Mouse (Mus musculus): ENCODE data around the gene Dcx.

Gene Dcx

DNA sequence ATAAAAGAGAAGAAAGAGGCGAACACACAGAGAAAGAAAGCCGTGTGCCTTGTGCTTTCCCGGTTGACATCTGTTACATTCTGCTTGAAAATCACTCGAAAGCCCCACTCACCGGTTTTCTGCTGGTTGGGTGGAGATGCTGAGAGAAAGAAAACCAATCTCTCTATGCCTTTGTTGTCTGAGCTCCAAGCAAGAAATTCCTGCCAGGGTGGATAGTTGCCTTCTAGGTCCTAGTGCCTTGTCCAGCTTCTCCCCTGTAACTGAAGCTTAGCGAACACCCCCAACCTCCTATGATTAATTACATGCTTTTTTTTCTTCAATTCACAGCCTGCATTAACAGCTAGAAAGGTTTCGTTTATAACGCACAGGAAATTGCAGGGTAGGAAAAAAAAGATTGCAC, at the start of gene Dcx:
Dcx (minus strand) TSS at position 354 of the 400 bp plus-strand sequence.
- DNase-seq (ENCODE audit: low spot score): no peak

DNA sequence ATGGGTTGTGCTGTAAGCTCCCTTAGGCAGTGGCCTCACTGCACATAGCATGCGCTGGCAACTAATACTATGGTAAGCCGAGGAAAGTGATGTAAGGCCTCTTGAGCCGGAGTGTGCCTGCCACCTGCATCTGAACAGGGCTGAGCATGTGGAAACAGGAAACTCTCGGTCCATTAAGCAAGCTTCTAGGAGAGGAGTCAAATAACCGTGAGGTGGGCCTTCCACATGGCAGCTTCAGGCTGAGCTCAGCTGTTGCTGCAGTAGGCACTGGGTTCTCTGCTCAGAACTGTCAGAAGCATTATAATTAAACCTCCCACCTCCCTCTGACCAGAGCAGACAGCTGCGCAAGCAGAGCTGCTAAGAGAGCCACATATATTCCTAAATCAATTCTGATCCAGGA, 33.1 kb upstream of the Dcx start:
- no peak for DNase-seq (ENCODE audit: low spot score)

DNA sequence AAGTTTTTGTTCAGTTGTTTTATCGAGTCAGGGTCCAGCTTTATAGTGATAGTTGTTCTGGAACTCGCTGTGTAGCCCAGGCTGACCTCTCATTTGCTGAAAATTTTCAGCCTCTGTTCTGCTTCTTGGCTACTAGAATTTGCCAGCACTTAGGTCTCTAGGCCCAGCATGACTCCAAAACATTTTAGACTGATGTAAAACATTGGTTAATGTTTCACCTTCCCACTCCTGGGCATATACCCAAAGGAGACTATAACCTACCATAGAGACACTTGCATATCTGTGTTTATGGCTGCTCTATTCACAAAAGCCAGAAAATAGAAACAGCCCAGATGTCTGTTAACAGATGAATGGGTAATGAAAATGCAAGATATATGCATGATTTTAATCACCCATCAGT, 560 bp upstream of the Dcx start:
- no peak for DNase-seq (ENCODE audit: low spot score)

DNA sequence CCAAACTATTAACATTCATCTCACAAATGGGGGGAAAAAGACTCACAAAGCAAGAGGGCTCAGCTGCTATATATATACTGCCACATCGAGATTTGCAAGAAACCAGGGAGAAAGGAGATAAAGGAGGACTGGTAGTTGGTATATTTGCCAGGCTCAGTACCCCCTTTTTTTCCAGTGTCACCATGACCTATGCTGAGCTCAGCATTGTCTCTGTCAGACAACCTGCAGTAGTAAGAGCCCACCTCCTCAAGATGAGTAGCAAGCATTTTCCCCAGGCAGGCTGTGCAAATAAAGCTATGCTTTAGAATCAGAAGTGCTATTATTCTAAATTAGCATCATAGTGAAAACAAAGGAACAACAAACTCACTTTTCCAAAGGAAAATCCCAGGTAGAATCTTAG, 581 bp downstream of the Dcx start:
- no peak for DNase-seq (ENCODE audit: low spot score)

DNA sequence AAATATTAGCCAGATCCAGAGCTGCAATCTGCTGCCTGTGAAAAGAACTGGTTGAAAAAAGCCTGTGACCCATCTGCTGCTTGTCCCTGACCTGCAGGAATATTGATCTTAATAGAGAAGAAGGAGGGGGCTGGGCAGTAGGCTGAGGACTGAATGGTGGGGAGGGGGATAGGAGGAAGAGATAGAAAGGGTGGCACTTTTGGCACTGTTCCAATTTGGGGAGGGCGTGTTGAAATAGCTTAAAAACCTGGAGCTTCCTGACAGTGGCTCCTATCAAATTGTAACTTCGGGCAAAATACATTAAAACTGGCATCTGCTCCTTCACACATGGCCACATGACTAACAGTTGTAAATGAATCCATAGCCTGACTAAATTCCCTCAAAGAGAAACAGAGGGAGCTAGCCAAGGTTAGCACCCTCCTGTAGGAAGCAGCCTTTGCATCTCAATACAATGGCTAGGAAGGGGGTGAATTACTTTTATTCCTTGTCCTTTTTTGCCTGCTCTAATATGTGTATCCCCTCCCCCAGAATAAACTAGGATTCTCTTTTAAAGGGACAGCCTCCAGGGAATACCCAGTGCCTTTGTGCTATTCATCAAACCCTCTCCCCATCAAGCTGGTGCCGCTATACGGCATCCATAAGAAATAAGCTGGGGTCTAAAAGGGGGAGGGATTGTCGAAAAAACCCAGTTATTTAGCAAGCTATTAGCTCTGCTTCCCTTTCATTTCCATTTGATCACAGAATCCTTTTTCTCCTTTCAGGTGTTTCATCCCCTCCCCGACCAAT, 1.5 kb downstream of the Dcx start:
- DNase-seq (ENCODE audit: low spot score): no peak

DNA sequence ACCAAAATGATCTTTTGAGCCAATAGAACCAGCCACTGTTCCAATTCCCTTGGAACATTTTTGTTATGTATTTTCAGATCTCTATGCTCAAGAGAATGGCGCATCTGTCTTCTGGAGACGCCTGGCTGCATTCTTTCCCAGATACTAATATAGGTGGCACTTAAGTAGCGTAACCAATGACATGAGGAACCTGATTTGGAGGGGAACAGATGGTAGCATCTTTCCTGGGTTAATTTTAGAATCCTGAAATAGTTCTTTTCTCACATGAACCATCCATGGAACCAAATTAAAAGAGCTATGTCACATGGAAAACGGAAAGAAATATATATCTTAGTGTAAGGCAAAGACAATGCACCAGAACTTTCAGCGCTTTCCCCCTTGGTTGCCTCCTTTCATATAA, 11.0 kb downstream of the Dcx start:
- no peak for DNase-seq (ENCODE audit: low spot score)

DNA sequence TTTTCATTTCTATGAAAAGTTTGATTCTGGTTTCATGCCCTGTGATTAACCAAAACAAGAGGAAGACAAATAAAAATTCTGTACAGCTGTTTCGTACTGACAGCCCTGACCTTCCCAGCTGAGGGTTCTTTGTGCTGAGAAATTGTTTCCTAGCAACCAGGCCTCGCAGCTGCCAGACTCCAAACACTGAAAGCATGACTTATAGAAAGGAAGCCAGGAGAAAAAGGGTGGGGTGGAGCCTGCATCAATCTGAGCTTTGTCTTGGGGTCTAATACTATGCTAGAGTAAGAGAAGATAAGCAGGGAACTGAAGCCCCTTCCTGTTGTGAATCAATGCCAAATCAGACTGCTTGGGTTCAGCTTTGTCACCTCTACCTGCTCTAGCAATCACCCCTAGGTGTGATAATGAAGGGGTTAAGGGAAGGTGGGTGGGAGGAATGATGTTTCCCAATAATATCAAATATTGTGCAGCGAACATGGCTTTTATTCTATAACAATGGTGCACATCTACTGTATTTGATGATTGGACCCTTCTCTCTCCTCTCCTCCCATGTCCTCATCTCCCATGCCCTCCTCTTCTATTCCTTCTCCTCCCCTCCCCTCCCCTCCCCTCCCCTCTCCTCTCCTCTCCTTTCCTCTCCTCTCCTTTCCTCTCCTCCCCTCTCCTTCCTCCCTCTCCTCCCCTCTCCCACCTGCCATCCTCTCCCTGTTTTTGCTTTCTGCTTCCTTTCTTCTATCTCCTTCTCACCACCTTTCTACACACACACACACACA, 26.2 kb downstream of the Dcx start:
- DNase-seq (ENCODE audit: low spot score): no peak

DNA sequence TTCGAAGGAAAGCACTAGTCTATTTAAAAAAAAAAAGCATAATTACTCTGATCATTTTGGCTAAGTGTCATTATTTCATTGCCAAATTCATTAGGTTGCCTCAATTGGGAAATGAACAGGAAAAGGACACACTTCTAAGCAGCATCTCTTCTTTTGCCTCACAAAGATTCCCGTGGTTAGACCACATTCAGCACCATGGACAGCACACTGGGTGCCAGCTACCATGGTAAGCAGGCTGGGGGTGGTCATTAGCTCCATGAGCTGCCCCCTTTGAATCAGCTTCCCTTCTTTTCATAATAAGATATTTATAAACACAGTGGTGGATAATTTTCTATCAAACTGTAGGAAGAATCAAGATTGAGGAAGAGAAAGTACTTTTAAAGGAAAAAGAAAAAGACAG, 28.4 kb downstream of the Dcx start:
- DNase-seq (ENCODE audit: low spot score): no peak

DNA sequence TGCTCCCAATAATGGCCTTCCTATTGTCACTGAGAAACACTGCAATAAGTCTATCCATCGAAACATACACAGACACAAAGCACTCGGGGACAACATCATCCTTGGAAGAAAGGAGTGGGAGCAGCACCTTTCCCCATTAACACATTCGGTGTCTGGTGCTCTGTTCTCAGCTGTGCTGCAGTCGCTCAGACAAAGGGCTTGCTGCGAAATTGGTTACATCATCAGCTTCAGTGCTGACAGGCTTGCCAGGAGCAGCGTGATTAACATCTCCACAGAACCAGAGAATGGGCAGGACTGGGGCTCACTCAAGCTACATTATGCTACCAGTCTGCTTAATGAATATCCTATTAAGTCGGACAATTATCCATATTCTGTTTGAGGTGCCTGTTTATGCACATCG, 30.8 kb downstream of the Dcx start:
- no peak for DNase-seq (ENCODE audit: low spot score)

DNA sequence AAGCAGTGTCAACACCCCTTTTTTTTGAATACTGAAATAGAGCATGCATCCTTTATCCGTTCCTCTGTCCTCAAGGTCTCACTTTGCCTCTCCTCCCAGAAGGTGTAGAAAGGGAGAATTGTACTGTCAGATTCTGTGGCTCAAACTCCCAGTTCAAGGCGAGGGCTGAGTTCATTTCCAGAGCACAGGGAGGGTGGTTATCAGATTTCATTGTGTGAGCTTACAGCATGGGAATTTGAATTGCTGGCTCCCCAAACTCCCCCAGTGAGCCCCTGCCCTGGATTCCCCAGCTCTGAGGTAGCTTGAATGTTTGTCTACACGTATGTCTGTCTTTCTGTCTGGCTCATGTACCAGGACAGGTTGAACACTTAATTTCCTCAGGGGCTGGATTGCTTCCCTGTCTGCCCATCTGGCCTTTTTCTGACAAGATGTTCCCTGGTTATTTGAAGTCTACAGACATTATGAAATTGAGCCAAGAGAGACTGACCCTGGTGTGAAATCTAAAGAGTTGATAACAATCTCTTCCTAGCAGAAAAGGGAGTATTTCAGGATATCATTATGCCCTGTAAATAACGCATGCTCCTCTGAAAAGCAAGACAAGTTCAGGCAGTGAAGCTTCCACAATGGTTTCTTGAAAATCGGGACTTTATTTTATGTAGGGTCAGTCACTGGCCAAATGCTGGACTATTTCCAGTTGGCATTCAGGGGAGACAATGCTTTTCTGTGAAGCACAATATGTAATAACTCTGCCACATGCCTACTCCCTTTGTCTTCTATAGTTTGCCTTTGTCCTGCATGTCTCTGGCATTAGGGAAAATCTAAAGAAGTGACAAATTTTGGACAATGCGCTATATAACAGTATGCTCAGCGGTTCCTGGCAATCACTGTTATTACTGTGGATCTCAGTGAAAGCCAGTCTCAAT, 35.5 kb downstream of the Dcx start:
- DNase-seq (ENCODE audit: low spot score): no peak

DNA sequence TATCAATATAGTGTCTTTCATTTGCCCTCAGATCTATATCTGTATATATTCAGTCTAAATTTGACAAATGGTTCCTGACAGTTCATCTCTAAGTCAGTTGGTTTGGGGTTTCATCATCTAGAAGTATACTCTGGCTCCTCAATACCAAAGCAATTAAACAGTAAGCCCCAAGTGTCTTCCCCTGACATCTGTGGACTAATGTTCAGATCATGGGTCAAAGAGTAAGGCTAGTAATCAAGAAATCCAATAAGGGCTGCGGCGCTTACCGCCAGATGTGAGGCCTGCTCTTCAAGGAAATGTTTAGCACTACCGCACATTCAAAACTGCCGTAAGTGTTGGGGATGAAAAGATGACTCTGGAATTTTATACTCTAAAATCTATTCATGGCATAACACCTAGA, 36.2 kb downstream of the Dcx start:
- no peak for DNase-seq (ENCODE audit: low spot score)

DNA sequence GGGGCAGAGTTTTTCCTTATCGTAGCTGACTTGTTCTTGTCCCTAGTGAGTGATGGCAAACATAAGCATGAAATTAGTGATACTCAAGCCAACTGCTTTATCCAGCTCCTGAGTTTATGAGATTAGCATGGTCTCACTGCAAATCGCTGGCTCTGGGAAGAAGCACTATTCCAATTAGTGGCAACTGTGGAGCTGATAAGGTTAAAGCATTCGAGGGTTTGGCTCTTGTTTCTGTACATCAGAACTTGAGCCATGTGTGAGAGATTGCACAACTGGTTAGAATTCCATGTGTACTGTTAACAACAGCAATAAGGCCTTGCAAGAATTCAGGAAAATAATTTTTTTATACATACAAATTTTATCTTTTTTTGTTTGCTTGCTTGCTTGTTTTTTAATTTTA, 39.9 kb downstream of the Dcx start:
- DNase-seq (ENCODE audit: low spot score): no peak

DNA sequence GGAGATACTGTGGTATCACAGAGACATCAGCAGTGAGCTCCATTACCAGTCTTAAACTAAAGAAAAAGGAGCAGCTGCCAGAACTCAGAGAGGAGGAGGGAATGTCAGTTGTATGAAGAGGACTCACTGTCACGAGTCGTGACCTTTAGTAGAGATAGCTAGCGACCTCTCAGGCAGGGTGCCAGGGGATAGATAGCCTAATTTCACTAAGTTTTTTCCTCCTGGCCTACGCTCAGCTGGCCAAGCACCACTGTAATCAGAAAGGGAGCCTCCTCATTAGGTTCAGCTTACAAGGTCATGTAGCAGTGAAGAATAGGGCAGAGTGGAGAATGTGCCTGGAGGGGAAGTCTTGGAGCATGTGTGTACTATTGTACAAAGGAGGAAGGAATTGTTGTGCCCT, 47.3 kb downstream of the Dcx start:
- peak; percentile 34 for DNase-seq (ENCODE audit: low spot score)

DNA sequence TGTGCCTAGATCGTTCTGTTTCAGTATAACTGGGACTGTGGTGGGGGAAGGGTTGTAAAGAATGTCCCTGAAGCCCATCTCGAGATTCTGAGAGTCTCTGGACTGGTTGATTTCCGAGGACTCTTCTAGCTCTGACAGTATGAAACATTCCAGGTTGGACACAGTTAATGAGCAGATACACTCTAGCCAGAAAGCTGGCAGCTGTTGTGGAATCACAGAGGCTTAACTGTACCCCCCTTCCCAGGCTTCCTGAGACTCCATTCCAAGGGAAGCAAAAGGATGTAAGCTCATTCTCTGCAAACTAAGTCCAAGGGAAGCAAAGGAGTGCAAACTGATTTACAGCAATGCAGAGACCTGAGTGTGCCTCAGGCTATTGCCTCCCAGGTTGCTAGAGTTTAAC, 48.2 kb downstream of the Dcx start:
- no peak for DNase-seq (ENCODE audit: low spot score)

DNA sequence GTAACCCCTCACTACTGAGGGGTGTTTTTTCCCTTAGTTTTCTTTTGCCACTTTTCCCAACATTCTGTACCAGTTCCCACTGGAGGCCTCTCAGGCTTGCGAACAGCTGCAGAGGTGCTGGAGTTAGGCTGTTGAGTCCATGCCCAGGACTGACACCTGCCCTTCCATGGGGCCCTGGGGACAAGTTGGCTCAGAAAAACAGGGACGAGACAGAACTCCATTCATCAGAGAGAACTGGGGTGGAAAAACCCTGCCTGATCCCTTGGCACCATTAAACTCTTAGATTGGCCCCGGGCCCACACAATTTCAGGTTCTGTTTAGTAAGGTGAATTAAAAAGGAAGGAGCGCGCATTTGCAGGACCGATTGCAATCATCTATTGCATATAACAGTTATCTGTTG, 48.8 kb downstream of the Dcx start:
- no peak for DNase-seq (ENCODE audit: low spot score)

DNA sequence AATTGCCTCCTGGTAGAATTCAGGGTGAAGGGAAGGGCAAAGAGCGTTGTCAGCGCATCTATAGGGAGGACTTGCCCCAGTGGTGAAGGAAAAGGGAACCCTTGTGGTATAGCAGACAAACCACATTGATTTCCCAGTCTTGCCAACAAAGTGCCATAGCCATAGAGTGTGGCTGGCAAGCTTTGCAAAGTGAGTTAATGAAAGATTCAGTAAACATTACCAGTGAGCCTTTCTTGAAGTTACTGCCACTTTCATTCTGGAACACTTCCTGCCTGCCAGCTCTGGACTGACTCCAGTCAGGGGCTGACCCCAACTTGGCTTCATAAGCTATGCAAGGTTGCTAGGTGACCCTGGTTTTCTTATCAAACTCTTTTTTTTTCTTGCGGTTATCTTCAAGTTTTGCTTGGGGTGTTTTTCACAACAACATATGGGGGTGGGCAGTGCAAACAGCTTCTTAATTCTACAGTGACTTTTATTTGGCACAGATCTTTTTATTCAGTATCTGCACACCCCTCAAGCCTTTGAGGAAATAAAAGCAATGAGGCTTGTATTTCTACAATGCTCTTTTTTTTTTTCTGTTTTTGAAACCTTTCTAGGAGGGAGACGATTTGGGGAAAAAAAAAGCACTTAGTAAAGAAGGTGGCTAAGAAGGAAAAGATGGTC, 51.2 kb downstream of the Dcx start:
- DNase-seq (ENCODE audit: low spot score): no peak

DNA sequence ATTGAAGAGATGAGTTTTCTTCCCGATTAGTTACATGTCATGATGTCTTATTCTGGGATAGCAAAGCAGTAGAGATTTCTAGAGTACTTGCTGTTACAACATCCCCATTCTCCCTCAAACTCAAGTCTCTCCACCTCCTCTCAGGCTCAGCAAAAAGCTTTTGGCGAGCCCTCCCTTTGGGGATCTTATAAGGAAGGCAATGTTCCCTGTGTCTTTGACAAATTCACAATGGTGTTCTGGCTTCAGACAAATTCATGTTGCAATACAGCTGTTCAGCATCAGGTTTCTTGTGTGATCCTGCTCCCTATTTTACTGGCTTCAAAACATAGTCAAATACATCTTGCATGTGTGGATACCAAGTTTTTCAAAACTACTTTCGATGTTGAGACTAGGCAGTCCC, 53.5 kb downstream of the Dcx start:
- DNase-seq (ENCODE audit: low spot score): no peak

DNA sequence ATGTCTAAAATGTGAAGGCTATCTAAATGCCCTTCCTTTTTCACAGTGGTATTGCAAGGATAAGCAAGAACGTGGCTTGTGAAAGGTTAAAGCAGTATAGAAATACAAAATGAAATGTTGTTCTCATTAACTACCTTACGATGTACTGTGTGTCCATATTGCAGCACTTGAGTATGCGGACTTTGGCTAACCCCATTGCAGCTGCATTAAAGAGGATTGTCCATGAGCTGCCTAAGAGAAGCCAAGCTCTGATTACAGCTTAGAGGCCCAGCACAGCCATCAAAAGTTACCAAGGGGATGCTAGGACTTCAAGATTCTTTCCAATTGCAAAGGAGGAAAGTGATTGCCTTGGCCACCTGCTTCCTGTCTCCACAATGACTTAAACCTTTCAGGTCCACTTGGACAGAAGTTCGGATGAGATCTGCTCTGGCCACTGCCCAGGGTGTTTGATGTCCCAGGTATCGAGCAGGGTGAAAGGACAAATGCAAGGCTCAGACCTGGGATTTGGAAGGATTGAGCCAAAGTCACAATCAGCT, 65.9 kb downstream of the Dcx start:
- DNase-seq (ENCODE audit: low spot score): no peak

DNA sequence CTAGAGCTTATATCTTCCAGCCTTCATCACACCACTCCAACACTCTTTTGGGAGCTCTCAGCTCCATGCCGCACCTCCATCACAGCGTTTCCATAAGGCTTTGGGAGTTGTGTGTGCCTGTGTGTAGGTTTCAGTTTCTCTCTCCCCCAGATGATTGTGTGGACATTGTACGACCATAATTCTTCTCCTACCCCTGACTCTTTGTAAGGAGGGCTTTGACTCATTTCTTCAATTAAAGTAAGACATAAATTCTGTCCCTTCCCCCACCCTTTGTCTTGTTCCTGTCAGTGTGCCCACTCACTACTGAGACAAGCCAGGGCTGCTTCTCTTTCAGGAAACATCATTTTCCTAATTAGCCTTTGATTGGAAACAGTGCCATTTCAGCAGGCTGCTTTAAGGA, 81.8 kb downstream of the Dcx start:
- DNase-seq (ENCODE audit: low spot score): no peak

DNA sequence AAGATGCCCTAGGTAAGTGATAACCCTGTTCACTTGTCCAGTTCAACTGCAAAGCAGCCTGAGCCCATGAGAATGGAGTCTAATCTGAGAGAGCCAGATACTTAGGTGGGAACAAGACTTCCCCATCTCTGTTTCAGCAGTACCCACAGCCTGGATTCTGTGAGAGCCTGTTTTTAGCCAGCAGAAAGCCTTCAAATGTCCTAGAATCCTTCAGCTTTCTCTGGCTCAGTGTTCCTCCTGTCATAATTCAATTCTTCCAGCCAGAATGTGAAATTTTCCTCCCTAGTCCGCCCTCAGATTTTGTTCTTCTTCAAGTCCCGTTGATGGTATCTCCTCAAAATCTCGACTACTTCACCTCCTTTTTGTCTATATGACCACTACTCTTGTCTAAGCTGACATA, 83.1 kb downstream of the Dcx start:
- DNase-seq (ENCODE audit: low spot score): no peak

DNA sequence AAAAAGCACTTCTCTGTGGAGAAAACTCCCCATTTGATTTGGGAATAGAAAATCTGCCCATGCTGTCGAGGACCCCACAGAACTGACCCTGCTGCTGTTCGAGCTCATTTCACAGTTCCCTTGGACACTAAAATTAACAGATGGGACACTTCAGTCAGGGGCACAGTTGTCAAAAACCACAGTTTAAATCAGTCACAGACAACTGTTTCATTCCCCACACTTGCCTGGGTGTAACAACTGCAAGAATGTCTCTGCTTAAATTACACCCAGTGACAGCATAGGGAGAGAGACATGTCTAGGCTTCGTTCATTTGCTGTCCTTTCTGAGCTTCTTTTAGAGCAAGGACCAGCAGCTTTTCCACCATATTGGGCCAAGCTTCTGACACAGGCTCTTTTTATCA, 86.5 kb downstream of the Dcx start:
- no peak for DNase-seq (ENCODE audit: low spot score)

DNA sequence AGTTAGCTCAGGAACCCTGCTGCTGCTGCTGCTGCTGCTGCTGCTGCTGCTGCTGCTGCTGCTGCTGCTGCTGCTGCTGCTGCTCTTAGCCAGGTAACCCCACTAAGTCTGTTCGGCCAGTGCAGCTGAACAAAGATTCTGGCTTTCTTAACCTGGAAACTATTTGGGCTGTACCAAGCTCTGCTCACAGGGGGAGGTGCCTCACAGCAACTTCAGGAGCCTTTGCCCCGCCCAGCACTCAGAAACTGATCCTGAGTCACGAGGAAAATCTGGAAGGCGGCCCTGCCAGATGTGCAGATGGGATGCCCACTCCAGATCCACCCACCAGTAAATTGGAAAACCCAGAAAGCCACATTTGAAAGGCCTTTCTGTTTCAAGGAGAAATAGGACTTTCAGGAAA, 105.9 kb downstream of the Dcx start, which contains the start of gene Capn6:
Capn6 (minus strand) TSS at position 203 of the 400 bp plus-strand sequence.
- DNase-seq (ENCODE audit: low spot score): peak; percentile 14

Measured in urinary bladder, postnatal 14 days (tissue).